Mouse (Mus musculus) ovary, adult 10 weeks (tissue): ENCODE data around the gene Slc35e1. TPM values are rescaled to one million over a fixed set of nuclear protein-coding genes. Genes with fewer than 3 reads are reported as not detected.

Source experiments
- polyA plus RNA-seq: library from polyadenylated mRNA; stranded (reverse); fragments of 350-450 nt; fragmentation: Illumina TruSeq; extraction: RNeasy Lipid Tissue Mini Kit (QIAGEN cat#74804); gene quantifications from one replicate; pipeline ENCODE4 v1.2.3, GENCODE M21; 2014

Slc35e1 gene
- polyA plus RNA-seq, result 23.1 TPM

GRCm38 (mm10) chr8:72491680-72492621 is at the start of gene Slc35e1:
Slc35e1 (minus strand) TSS chr8:72492614.

GRCm38 (mm10) chr8:72474826-72475546 is 17.4 kb downstream of the Slc35e1 start, which contains the start of gene Cherp:
Cherp (minus strand) TSS chr8:72475226.

GRCm38 (mm10) chr8:72443338-72443993 is 48.9 kb downstream of the Slc35e1 start, which contains the start of the genes Calr3 and 1700030K09Rik:
Calr3 (minus strand) TSS chr8:72443870.
1700030K09Rik (plus strand) TSS chr8:72443880.

Other genes with a start within 250 kb of the Slc35e1 start
- gene Gm10282, start 187.4 kb downstream of the Slc35e1 start, polyA plus RNA-seq, result 3.6 TPM
- gene Klf2, start 173.6 kb downstream of the Slc35e1 start, polyA plus RNA-seq, result 13.2 TPM
- gene Eps15l1, start 71.2 kb downstream of the Slc35e1 start, polyA plus RNA-seq, result 37.0 TPM
- gene Calr3, start 48.7 kb downstream of the Slc35e1 start, polyA plus RNA-seq, result 5.4 TPM
- gene 1700030K09Rik, start 48.7 kb downstream of the Slc35e1 start, polyA plus RNA-seq, result 0.80 TPM
- 5.6 TPM for gene Cherp, start 17.4 kb downstream of the Slc35e1 start, polyA plus RNA-seq
- 2.3 TPM for gene Med26, start 55.7 kb upstream of the Slc35e1 start, polyA plus RNA-seq
- gene Smim7, start 78.5 kb upstream of the Slc35e1 start, polyA plus RNA-seq, result 49.8 TPM
- 0.97 TPM for gene Tmem38a, start 79.4 kb upstream of the Slc35e1 start, polyA plus RNA-seq
- 1.3 TPM for gene Nwd1, start 154.1 kb upstream of the Slc35e1 start, polyA plus RNA-seq
- gene Sin3b, start 230.7 kb upstream of the Slc35e1 start, polyA plus RNA-seq, result 12.5 TPM